Mouse (Mus musculus) cortical plate, adult 2 months (tissue): ENCODE data around the gene Ust. TPM values are rescaled to one million over a fixed set of nuclear protein-coding genes. Genes with fewer than 3 reads are reported as not detected.

Experiments used
- H3K27ac ChIP-seq: fragments of 200-500 bp; 2 replicates; pipeline ENCODE4 v1.5.1; 2012; ENCODE audit warnings: low read length, control low read depth, inconsistent platforms; ENCODE audit not compliant: insufficient read depth
- H3K4me1 ChIP-seq: fragments of 200-500 bp; 2 replicates; pipeline ENCODE4 v1.6.1; 2011; ENCODE audit warnings: low read length; ENCODE audit not compliant: control insufficient read depth, insufficient read depth
- H3K4me3 ChIP-seq: fragments of 200-500 bp; 2 replicates; pipeline ENCODE4 v1.5.1; 2011; ENCODE audit warnings: mild to moderate bottlenecking, low read length, control low read depth; ENCODE audit not compliant: insufficient read depth
- CTCF ChIP-seq: fragments of 200-500 bp; IDR thresholded peaks from 2 replicates; pipeline ENCODE4 v1.5.1; 2011; ENCODE audit warnings: mild to moderate bottlenecking, control low read depth, low read length; ENCODE audit not compliant: insufficient read depth; ENCODE audit errors: extremely low read depth
- POLR2A ChIP-seq: fragments of 200-500 bp; IDR thresholded peaks from 2 replicates; pipeline ENCODE4 v1.6.1; 2011; ENCODE audit warnings: mild to moderate bottlenecking, low read length, control low read depth; ENCODE audit not compliant: insufficient read depth; ENCODE audit errors: extremely low read depth
- polyA plus RNA-seq: library from polyadenylated mRNA; depleted of rRNA; stranded (reverse); fragments of >200 nt; gene quantifications from 2 replicates; pipeline ENCODE4 v1.2.3, GENCODE M21; 2012

The Ust gene
- polyA plus RNA-seq, 1 experiment, result 10.2 TPM

DNA sequence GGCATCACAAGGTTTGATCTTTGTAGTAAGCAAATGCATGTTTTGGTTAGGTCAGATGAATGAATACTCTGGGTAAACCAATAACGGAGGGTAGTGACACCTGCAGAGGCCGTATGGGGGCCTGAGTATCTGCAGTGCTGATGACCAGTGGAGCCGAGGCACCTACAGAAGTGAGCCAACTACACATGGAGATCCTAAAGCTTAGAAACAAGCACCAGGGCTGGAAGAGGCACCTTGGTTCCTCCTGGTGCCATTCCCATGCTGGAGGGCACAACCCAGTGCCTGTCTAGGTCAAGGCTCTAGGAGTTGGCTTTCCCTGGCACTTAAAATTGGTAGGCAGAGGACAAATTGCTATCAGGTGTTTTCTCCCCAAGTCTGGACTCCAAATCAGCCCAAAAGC is 303.4 kb downstream of the Ust start:
- H3K4me1 ChIP-seq, result 0 out of 2 replicates have a peak, but pooled peaks cover 1% of the 10 kb centered on the region
- H3K27ac ChIP-seq, result no peak overlapping the region
- H3K4me3 ChIP-seq, result no peak overlapping the region
- TF ChIP-seq CTCF (no peak), POLR2A (no peak)

DNA sequence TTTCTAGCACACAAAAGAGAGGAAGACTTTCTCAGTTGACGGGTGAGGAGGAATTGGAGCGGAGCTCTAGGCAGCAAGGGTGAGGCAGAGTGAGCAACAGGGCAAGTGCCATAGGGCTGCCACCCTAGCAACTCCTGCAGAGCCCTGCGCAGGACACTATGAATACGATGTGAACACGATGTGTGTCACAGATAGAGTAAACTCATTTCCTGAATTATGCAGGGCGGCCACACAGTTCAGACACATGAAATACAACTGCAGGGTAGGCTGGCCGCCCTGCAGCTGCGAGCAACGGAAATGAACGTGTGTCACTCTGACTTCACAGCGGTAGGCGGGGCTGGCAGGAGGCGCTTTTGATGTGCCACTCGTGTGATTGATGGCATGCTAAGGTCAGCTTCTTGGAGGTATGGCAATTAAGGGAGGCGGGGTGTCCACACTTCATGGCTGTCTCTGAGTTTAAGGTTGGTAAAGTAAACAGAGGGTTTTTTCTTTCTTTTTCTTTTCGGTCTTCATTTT is 304.7 kb downstream of the Ust start:
- H3K4me1 ChIP-seq, result 0 out of 2 replicates have a peak, but pooled peaks cover 1% of the 10 kb centered on the region
- TF ChIP-seq CTCF, result no peak
- TF ChIP-seq POLR2A, result no peak

DNA sequence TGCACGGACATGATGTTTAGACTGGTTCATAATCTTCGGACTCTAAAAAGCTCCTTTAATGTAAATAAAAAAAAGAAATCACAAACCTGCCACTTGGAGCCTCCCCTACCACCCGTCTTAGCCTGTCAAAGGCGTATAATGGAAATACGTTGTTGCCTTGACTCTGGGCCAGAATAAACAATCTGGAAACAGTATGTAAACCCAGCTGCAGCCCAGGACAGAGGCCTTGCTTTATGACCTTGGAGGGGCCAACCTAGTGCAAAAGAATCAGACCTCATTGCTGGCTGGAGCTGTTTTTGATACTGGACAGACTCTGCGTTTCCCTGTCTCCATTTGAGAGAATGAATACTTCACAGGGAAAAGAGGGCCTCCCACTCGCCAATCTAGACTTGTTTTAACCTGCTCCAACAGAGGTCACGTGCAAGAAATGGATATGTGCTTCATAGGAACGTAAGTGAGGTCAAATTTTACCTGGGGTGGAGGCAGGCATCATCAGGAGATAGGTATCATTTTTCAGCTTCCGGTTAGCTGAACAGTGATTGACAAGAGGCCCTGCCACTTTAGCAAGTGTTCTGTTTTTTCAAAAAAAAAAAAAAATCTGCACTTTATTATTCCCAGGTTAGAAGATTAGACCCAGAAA is 305.2 kb downstream of the Ust start:
- Histone ChIP-seq H3K27ac (no peak overlapping the region), H3K4me1 (0 out of 2 replicates have a peak, but pooled peaks cover 1% of the 10 kb centered on the region), H3K4me3 (no peak overlapping the region)
- TF ChIP-seq CTCF (no peak), POLR2A (no peak)

More for the DNA sequence above, 304.7 kb downstream of the Ust start:
- H3K4me3 ChIP-seq, result no peak overlapping the region
- no peak overlapping the region for H3K27ac ChIP-seq

DNA sequence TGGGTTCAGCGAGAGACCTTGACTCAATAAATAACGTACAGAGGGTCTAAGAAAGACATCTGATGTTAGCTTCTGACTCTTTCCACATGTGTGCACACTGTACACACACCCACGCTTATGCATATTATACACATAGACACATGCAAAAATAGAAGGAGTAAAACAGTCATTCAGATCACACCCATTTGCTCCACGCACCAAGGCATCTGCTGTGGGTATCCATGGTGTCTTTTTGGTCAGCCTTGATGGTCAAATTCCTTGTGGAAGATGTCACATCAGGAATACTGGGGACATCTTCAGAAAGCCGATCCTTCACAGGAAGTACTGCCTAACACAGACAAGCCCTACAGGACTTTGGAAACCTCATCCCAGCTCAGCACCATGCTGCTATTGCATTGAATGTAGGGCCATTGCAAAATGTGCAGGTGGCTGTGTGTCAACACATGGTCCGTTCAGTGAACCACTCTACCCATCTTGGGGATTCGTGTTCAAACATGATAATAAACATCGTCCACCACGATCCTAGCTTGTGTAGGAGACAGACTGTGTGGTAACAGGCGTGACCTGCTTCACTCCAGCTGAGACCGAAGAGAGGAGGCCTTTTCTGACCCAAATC is 305.9 kb downstream of the Ust start:
- H3K27ac ChIP-seq, result no peak overlapping the region
- H3K4me3 ChIP-seq, result no peak overlapping the region
- H3K4me1 ChIP-seq, result 0 out of 2 replicates have a peak, but pooled peaks cover 1% of the 10 kb centered on the region
- no peak for TF ChIP-seq POLR2A
- no peak for TF ChIP-seq CTCF

GRCm38 (mm10) chr10:8211694-8212093 is 306.9 kb downstream of the Ust start:
- TF ChIP-seq CTCF (no peak), POLR2A (no peak)
- no peak overlapping the region for H3K4me3 ChIP-seq
- 0 out of 2 replicates have a peak, but pooled peaks cover 1% of the 10 kb centered on the region for H3K4me1 ChIP-seq
- no peak overlapping the region for H3K27ac ChIP-seq

DNA sequence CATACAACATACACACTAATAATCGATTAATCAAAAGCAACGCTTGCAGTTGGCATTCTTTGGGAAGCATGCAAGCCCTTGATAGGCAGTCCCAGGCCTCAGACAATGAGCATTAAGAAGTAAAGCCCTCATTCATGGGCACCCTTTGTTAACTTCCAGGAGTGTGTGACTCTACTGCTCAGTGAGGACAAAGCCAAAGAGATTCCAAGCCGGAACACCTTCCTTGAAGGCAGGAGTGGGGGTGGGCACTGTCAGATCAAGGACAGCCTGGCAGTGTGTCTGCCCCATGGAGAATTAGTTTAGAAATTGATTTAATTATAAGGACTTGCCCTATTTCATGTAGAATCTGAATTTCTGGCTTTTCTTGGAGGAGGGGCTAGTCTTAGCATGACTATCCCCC is 308.3 kb downstream of the Ust start:
- H3K4me1 ChIP-seq, result 0 out of 2 replicates have a peak, but pooled peaks cover 1% of the 10 kb centered on the region
- no peak overlapping the region for H3K4me3 ChIP-seq
- TF ChIP-seq CTCF, result no peak

GRCm38 (mm10) chr10:8207358-8207757 is 311.3 kb downstream of the Ust start:
- H3K4me1 ChIP-seq, result no peaks in the 10 kb centered on the region
- no peak overlapping the region for H3K4me3 ChIP-seq
- H3K27ac ChIP-seq, result no peak overlapping the region
- TF ChIP-seq CTCF (no peak), POLR2A (no peak)

More for the DNA sequence above, 308.3 kb downstream of the Ust start:
- H3K27ac ChIP-seq, result no peak overlapping the region

- Histone ChIP-seq H3K4me1 (no peaks in the 10 kb centered on the region), H3K27ac (no peak overlapping the region), H3K4me3 (no peak overlapping the region)
- TF ChIP-seq POLR2A, result no peak
- TF ChIP-seq CTCF, result no peak
Observed at GRCm38 (mm10) chr10:8203681-8204080, 314.9 kb downstream of the Ust start.

DNA sequence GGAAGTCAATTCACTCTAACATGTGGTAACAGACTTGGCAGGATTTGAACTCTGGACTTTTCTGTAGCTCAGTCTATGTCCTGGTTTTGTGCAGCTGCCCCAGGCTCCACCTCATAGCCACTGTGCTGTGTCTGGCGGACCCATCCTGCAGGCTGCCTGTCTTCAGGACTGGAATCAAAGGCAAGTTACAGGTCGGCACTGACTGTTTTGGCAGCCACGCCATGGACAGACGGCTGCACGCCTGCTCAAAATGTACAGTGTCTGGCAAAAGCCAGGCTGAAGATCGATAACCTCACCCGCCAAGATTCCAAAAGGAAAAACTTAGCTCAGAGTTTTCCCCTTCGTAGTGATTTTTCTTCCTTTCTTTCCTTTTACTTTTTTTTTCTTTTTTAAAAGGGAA is 318.8 kb downstream of the Ust start:
- Histone ChIP-seq H3K4me3 (no peak overlapping the region), H3K27ac (no peak overlapping the region), H3K4me1 (no peaks in the 10 kb centered on the region)
- TF ChIP-seq CTCF, result no peak
- no peak for TF ChIP-seq POLR2A
